Mouse (Mus musculus): ENCODE results near the gene Epn1.

DNA sequence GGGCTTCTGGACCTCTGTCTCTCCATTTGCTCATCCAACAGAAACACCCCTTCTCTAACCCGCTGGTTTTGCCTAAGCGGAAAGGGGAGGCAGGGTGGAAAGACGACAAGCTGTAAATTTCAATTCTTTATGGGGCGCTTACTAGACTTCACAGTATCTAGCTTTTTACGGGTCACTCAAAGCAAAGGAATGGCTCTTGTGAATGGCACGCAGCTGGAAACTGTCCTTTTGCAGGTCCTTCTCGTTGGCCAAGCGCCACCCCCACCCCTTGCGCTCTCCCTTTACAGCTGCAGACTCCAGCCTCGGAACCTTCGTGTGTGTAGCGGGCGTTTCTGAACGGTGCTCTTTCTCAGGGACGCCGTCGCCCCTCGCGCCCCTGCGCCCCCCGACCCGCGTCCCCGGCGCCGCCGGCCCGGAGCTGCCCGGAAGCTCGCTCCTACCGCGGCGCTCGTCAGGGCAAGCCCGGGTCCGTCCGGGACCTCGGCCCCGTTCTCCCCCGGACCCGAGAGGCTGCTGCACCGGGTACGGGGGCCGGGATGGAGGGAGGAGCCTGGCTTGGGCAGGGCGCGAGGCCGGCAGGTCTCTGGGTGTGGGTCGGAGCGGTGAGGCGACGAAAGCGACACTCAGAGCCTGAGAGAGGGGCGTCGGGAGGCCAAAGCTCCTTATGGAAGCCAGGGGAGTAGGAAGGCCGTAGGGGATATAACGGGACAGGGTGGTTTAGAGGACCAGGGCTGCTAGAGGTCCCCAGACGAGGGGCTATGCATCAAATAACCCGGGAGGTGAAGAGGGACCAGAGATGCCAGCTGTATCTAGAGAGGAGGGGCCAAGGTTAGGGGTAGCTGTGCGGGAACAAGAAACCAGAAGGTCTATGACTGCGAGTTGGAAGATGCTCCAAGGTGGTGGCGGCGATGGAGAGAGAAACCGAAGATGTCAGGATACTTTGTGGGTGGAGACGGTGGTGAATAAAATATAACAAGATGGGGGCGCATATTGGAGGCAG is 28.5 kb upstream of the Epn1 start, which contains the start of gene Zfp580:
- no peak for TF ChIP-seq CTCF (IDR thresholded peaks at IDR 0.05; ENCODE audit: low read depth)
- TF ChIP-seq EP300 (optimal IDR thresholded peaks at IDR 0.05) = no peak

Data from stomach, postnatal 0 days (tissue).